Mouse (Mus musculus): ENCODE measurements around the gene Map4.
"Not testable (repeated sequence)": the region's sequence is repeated elsewhere in the genome, so short reads cannot be mapped to it uniquely, and the experiment has no call there.

Gene Map4

GRCm38 (mm10) chr9:109929131-109929530, 2.1 kb upstream of the Map4 start:
- no peak for DNase-seq (ENCODE audit: low spot score)

- DNase-seq (ENCODE audit: low spot score): no peak
Observed at GRCm38 (mm10) chr9:109930063-109930462, 1.2 kb upstream of the Map4 start.

GRCm38 (mm10) chr9:109930752-109931151, 508 bp upstream of the Map4 start:
- no peak for DNase-seq (ENCODE audit: low spot score)

- DNase-seq (ENCODE audit: low spot score): no peak
Observed at GRCm38 (mm10) chr9:109932361-109932755, 1.1 kb downstream of the Map4 start.

GRCm38 (mm10) chr9:109932756-109933375, 1.6 kb downstream of the Map4 start:
- DNase-seq (ENCODE audit: low spot score): peak; percentile 52

GRCm38 (mm10) chr9:109939401-109939800, 8.1 kb downstream of the Map4 start:
- no peak for DNase-seq (ENCODE audit: low spot score)

GRCm38 (mm10) chr9:109942796-109943195, 11.5 kb downstream of the Map4 start:
- no peak for DNase-seq (ENCODE audit: low spot score)

- DNase-seq (ENCODE audit: low spot score): no peak
Observed at GRCm38 (mm10) chr9:109944712-109945111, 13.5 kb downstream of the Map4 start.

- DNase-seq (ENCODE audit: low spot score): no peak
Observed at GRCm38 (mm10) chr9:109948546-109948945, 17.3 kb downstream of the Map4 start.

GRCm38 (mm10) chr9:109949801-109950200, 18.5 kb downstream of the Map4 start:
- DNase-seq (ENCODE audit: low spot score): no peak

GRCm38 (mm10) chr9:109953538-109953937, 22.3 kb downstream of the Map4 start:
- DNase-seq (ENCODE audit: low spot score): no peak

GRCm38 (mm10) chr9:109954631-109955030, 23.4 kb downstream of the Map4 start:
- no peak for DNase-seq (ENCODE audit: low spot score)

- no peak for DNase-seq (ENCODE audit: low spot score)
Observed at GRCm38 (mm10) chr9:109959456-109960150, 28.3 kb downstream of the Map4 start.

- DNase-seq (ENCODE audit: low spot score): no peak
Observed at GRCm38 (mm10) chr9:109960593-109960992, 29.3 kb downstream of the Map4 start.

GRCm38 (mm10) chr9:109964761-109965160, 33.5 kb downstream of the Map4 start:
- DNase-seq (ENCODE audit: low spot score): no peak

- DNase-seq (ENCODE audit: low spot score): no peak
Observed at GRCm38 (mm10) chr9:109968351-109969116, 37.3 kb downstream of the Map4 start.

- no peak for DNase-seq (ENCODE audit: low spot score)
Observed at GRCm38 (mm10) chr9:109969181-109969580, 37.9 kb downstream of the Map4 start.

- no peak for DNase-seq (ENCODE audit: low spot score)
Observed at GRCm38 (mm10) chr9:109969792-109970336, 38.6 kb downstream of the Map4 start.

- not testable (repeated sequence) for DNase-seq (ENCODE audit: low spot score)
Observed at GRCm38 (mm10) chr9:109971711-109972110, 40.5 kb downstream of the Map4 start.

GRCm38 (mm10) chr9:109980223-109980622, 49.0 kb downstream of the Map4 start:
- DNase-seq (ENCODE audit: low spot score): not testable (repeated sequence)

- peak; percentile 82 for DNase-seq (ENCODE audit: low spot score)
Observed at GRCm38 (mm10) chr9:109985416-109985815, 54.2 kb downstream of the Map4 start.

GRCm38 (mm10) chr9:109989084-109989483, 57.8 kb downstream of the Map4 start:
- DNase-seq (ENCODE audit: low spot score): no peak

- peak; percentile 44 for DNase-seq (ENCODE audit: low spot score)
Observed at GRCm38 (mm10) chr9:109997441-109997840, 66.2 kb downstream of the Map4 start.
